Mouse (Mus musculus) midbrain, embryonic 10.5 days (tissue): Measurements from ENCODE around the gene Ctla2b. TPM values are rescaled to one million over a fixed set of nuclear protein-coding genes. Genes with fewer than 3 reads are reported as not detected.
"Not testable (repeated sequence)": the region's sequence is repeated elsewhere in the genome, so short reads cannot be mapped to it uniquely, and the experiment has no call there.

Experiments used
- DNase-seq: peaks from one replicate; pipeline ENCODE4 v3.0.0-alpha.2; 2017; ENCODE audit warnings: low spot score
- H3K27ac ChIP-seq: fragments of 300-500 bp; sonication (generic); replicated peaks from 2 replicates; pipeline ENCODE4 v1.5.1; 2016; ENCODE audit warnings: mild to moderate bottlenecking
- H3K27me3 ChIP-seq: fragments of 300-500 bp; sonication (generic); 2 replicates; pipeline ENCODE4 v1.6.1; 2016; ENCODE audit warnings: low read depth, mild to moderate bottlenecking; ENCODE audit not compliant: poor library complexity, severe bottlenecking
- H3K36me3 ChIP-seq: fragments of 300-500 bp; sonication (generic); 2 replicates; pipeline ENCODE4 v1.6.1; 2016; ENCODE audit warnings: mild to moderate bottlenecking, moderate library complexity
- H3K4me1 ChIP-seq: fragments of 300-500 bp; sonication (generic); 2 replicates; pipeline ENCODE4 v1.6.1; 2016
- H3K4me3 ChIP-seq: fragments of 300-500 bp; sonication (generic); 2 replicates; pipeline ENCODE4 v1.5.1; 2016; ENCODE audit warnings: mild to moderate bottlenecking, moderate library complexity
- H3K9me3 ChIP-seq: fragments of 300-500 bp; sonication (generic); replicated peaks from 2 replicates; pipeline ENCODE4 v1.6.1; 2016; ENCODE audit warnings: mild to moderate bottlenecking
- WGBS: fragments of 180-500 bp; shearing (Covaris S2); methylation state at CpG from one replicate; pipeline ENCODE4 v1.1.7; 2016; 5-methylcytosine and 5-hydroxymethylcytosine counted together
- polyA plus RNA-seq: library from polyadenylated mRNA; unstranded; fragments of >200 nt; fragmentation: Nextera tagmentation; extraction: Ambion mirVana; gene quantifications from 2 replicates; pipeline ENCODE4 v1.2.1, GENCODE M21; 2016

Gene Ctla2b
- 1.1 and 1.6 TPM in 2 replicates for polyA plus RNA-seq

- DNase-seq, result no peak
- Histone ChIP-seq H3K4me1 (no peaks in the 10 kb centered on the region), H3K4me3 (no peak within 1 kb of the TSS), H3K27ac (no peak within 1 kb of the TSS), H3K9me3 (peaks cover 13% of the 10 kb centered on the region), H3K27me3 (no peaks in the 10 kb centered on the region), H3K36me3 (no peaks in the 10 kb centered on the region)
- WGBS, result 81% methylated on average over 3 of the region's 3 CpGs
Measured at GRCm38 (mm10) chr13:60897328-60897727, at the start of gene Ctla2b. Gene Ctla2b, minus strand, starts transcription at chr13:60897447.

- DNase-seq, H3K27me3 ChIP-seq, H3K4me3 ChIP-seq, H3K36me3 ChIP-seq, H3K4me1 ChIP-seq, H3K27ac ChIP-seq: not testable (repeated sequence)
- WGBS, result 76% methylated on average over 3 of the region's 3 CpGs
- peaks cover 52% of the 10 kb centered on the region for H3K9me3 ChIP-seq
Measured at GRCm38 (mm10) chr13:60941884-60942283, 44.6 kb upstream of the Ctla2b start, which contains the start of gene Tpbpa. Gene Tpbpa, minus strand, starts transcription at chr13:60941984.

- no peaks in the 10 kb centered on the region for H3K27me3 ChIP-seq
- H3K4me3 ChIP-seq, result no peak within 1 kb of the TSS
- no peaks in the 10 kb centered on the region for H3K36me3 ChIP-seq
- H3K27ac ChIP-seq, result no peak within 1 kb of the TSS
- no peak for DNase-seq
- no peaks in the 10 kb centered on the region for H3K4me1 ChIP-seq
- peaks cover 21% of the 10 kb centered on the region for H3K9me3 ChIP-seq
- 70% methylated on average over 5 of the region's 5 CpGs for WGBS
Measured at GRCm38 (mm10) chr13:60936500-60936901, 39.3 kb upstream of the Ctla2b start, which contains the start of the genes Gm49391 and Ctla2a. Gene Gm49391, minus strand, starts transcription at chr13:60936571. Gene Ctla2a, minus strand, starts transcription at chr13:60936625.

- H3K27ac ChIP-seq, H3K4me3 ChIP-seq, H3K4me1 ChIP-seq, H3K27me3 ChIP-seq, H3K36me3 ChIP-seq, DNase-seq: not testable (repeated sequence)
- WGBS, result 83% methylated on average over 2 of the region's 2 CpGs
- peaks cover 21% of the 10 kb centered on the region for H3K9me3 ChIP-seq
Measured at GRCm38 (mm10) chr13:60935490-60935889, 38.2 kb upstream of the Ctla2b start, which contains the start of gene Gm49393. Gene Gm49393, minus strand, starts transcription at chr13:60935590.

GRCm38 (mm10) chr13:60904780-60905179, 7.5 kb upstream of the Ctla2b start, which contains the start of gene Tpbpb:
Gene Tpbpb, minus strand, starts transcription at chr13:60904880.
- 89% methylated on average over 2 of the region's 2 CpGs for WGBS
- peaks cover 27% of the 10 kb centered on the region for H3K9me3 ChIP-seq
- H3K4me3 ChIP-seq, DNase-seq, H3K36me3 ChIP-seq, H3K4me1 ChIP-seq, H3K27me3 ChIP-seq, H3K27ac ChIP-seq: not testable (repeated sequence)

- H3K27me3 ChIP-seq, H3K9me3 ChIP-seq, H3K4me1 ChIP-seq, DNase-seq, H3K4me3 ChIP-seq, H3K27ac ChIP-seq, H3K36me3 ChIP-seq: not testable (repeated sequence)
- 96% methylated on average over 7 of the region's 8 CpGs for WGBS
Measured at GRCm38 (mm10) chr13:60896794-60897193, 453 bp downstream of the Ctla2b start, which contains the start of gene Gm49392. Gene Gm49392, minus strand, starts transcription at chr13:60896894.

- Histone ChIP-seq H3K27me3 (no peaks in the 10 kb centered on the region), H3K4me1 (no peaks in the 10 kb centered on the region), H3K27ac (no peak overlapping the region), H3K4me3 (no peak overlapping the region), H3K9me3 (peaks cover 9% of the 10 kb centered on the region; the same call in 1 of the 2 replicates), H3K36me3 (no peaks in the 10 kb centered on the region)
- no peak for DNase-seq
Measured at GRCm38 (mm10) chr13:60895406-60896160, 1.7 kb downstream of the Ctla2b start.

GRCm38 (mm10) chr13:60892301-60892700, 4.9 kb downstream of the Ctla2b start:
- WGBS, result 100% methylated on average over 1 of the region's 1 CpGs
- Histone ChIP-seq H3K36me3 (no peaks in the 10 kb centered on the region), H3K27me3 (no peaks in the 10 kb centered on the region), H3K4me1 (no peaks in the 10 kb centered on the region), H3K9me3 (peaks cover 9% of the 10 kb centered on the region; the same call in 1 of the 2 replicates), H3K27ac (no peak overlapping the region), H3K4me3 (no peak overlapping the region)
- DNase-seq, result no peak

GRCm38 (mm10) chr13:60864281-60864680, 33.0 kb downstream of the Ctla2b start, which contains the start of gene 4930486L24Rik:
Gene 4930486L24Rik, minus strand, starts transcription at chr13:60864475.
- H3K4me1 ChIP-seq, result no peaks in the 10 kb centered on the region
- H3K9me3 ChIP-seq, result 0 out of 2 replicates have a peak, but pooled peaks cover 5% of the 10 kb centered on the region
- no peak for DNase-seq
- no peak within 1 kb of the TSS for H3K4me3 ChIP-seq
- no peaks in the 10 kb centered on the region for H3K27me3 ChIP-seq
- 67% methylated on average over 1 of the region's 1 CpGs for WGBS
- H3K36me3 ChIP-seq, result no peaks in the 10 kb centered on the region
- H3K27ac ChIP-seq, result no peak within 1 kb of the TSS

- no peaks in the 10 kb centered on the region for H3K4me1 ChIP-seq
- no peaks in the 10 kb centered on the region for H3K9me3 ChIP-seq
- no peak for DNase-seq
- no peak overlapping the region for H3K27ac ChIP-seq
- WGBS, result 92% methylated on average over 4 of the region's 4 CpGs
- H3K27me3 ChIP-seq, result no peaks in the 10 kb centered on the region
- H3K36me3 ChIP-seq, result no peaks in the 10 kb centered on the region
- H3K4me3 ChIP-seq, result no peak overlapping the region
Measured at GRCm38 (mm10) chr13:60848241-60849120, 48.8 kb downstream of the Ctla2b start.
